Mouse (Mus musculus) frontal cortex, adult 2 months (tissue): ENCODE results near the gene Pla2g16. TPM values are rescaled to one million over a fixed set of nuclear protein-coding genes. Genes with fewer than 3 reads are reported as not detected.

ENCODE experiments used
- DNase-seq, 2 experiments: peaks; one replicate each; pipeline ENCODE4 v3.0.0; 2022; ENCODE audit warnings: low spot score in 1 of 2; ENCODE audit errors: extremely low spot score in 1 of 2
- polyA plus RNA-seq: library from polyadenylated mRNA; depleted of rRNA; stranded (reverse); fragments of >200 nt; gene quantifications from 2 replicates; pipeline ENCODE4 v1.2.3, GENCODE M21; 2012

Gene Pla2g16
- polyA plus RNA-seq, 1 experiment = 45.7 TPM

GRCm38 (mm10) chr19:7562601-7563129 lies 5.4 kb downstream of the Pla2g16 start:
- DNase-seq = no peak

- DNase-seq = no peak
Measured at GRCm38 (mm10) chr19:7563676-7564075, 6.4 kb downstream of the Pla2g16 start.

- DNase-seq = no peak
Measured at GRCm38 (mm10) chr19:7564457-7564856, 7.2 kb downstream of the Pla2g16 start.

GRCm38 (mm10) chr19:7566826-7567225 lies 9.6 kb downstream of the Pla2g16 start:
- peak; percentile 17 to 40 for DNase-seq

- no peak for DNase-seq
Measured at GRCm38 (mm10) chr19:7568364-7568763, 11.1 kb downstream of the Pla2g16 start.

- DNase-seq = no peak
Measured at GRCm38 (mm10) chr19:7569650-7570049, 12.4 kb downstream of the Pla2g16 start.

- DNase-seq = no peak
Measured at GRCm38 (mm10) chr19:7576180-7576579, 18.9 kb downstream of the Pla2g16 start.

- no peak for DNase-seq
Measured at GRCm38 (mm10) chr19:7577710-7578109, 20.5 kb downstream of the Pla2g16 start.

- DNase-seq = no peak
Measured at GRCm38 (mm10) chr19:7581042-7581441, 23.8 kb downstream of the Pla2g16 start.

- DNase-seq = no peak
Measured at GRCm38 (mm10) chr19:7583101-7583500, 25.8 kb downstream of the Pla2g16 start.

GRCm38 (mm10) chr19:7583599-7583998 lies 26.3 kb downstream of the Pla2g16 start:
- no peak for DNase-seq

GRCm38 (mm10) chr19:7585279-7585678 lies 28.0 kb downstream of the Pla2g16 start:
- DNase-seq = no peak

GRCm38 (mm10) chr19:7585764-7586163 lies 28.5 kb downstream of the Pla2g16 start:
- DNase-seq = no peak

- no peak for DNase-seq
Measured at GRCm38 (mm10) chr19:7590795-7591194, 33.5 kb downstream of the Pla2g16 start.

- no peak for DNase-seq
Measured at GRCm38 (mm10) chr19:7592018-7592417, 34.8 kb downstream of the Pla2g16 start.

- DNase-seq = peak in 1 of 2 experiments; percentile 83
Measured at GRCm38 (mm10) chr19:7595534-7595933, 38.3 kb downstream of the Pla2g16 start.

GRCm38 (mm10) chr19:7598481-7598880 lies 41.2 kb downstream of the Pla2g16 start:
- no peak for DNase-seq

GRCm38 (mm10) chr19:7601551-7601950 lies 44.3 kb downstream of the Pla2g16 start:
- DNase-seq = no peak

- DNase-seq = no peak
Measured at GRCm38 (mm10) chr19:7604107-7604506, 46.8 kb downstream of the Pla2g16 start.

GRCm38 (mm10) chr19:7605013-7605412 lies 47.8 kb downstream of the Pla2g16 start:
- DNase-seq = no peak

- peak; percentile 59 to 64 for DNase-seq
Measured at GRCm38 (mm10) chr19:7605930-7606783, 48.9 kb downstream of the Pla2g16 start.
